Mouse (Mus musculus): Measurements from ENCODE around the gene Metrn. TPM values are rescaled to one million over a fixed set of nuclear protein-coding genes. Genes with fewer than 3 reads are reported as not detected.

Gene Metrn
- total and polyA plus RNA-seq, 3 experiments: 16.8 to 121 (median 33.1) TPM

- DNase-seq: no peak
Observed at GRCm38 (mm10) chr17:25775318-25776062, 21.4 kb downstream of the Metrn start.

GRCm38 (mm10) chr17:25773549-25774120 lies 23.3 kb downstream of the Metrn start, which contains the start of gene Narfl:
TSS of gene Narfl (plus strand) at chr17:25773776.
- peak; percentile 97 for DNase-seq

GRCm38 (mm10) chr17:25769331-25769730 lies 27.6 kb downstream of the Metrn start:
- no peak for DNase-seq

GRCm38 (mm10) chr17:25765886-25766285 lies 31.1 kb downstream of the Metrn start:
- no peak for DNase-seq

- no peak for DNase-seq
Observed at GRCm38 (mm10) chr17:25762591-25762990, 34.3 kb downstream of the Metrn start.

GRCm38 (mm10) chr17:25761561-25761970 lies 35.4 kb downstream of the Metrn start:
- no peak for DNase-seq

GRCm38 (mm10) chr17:25760148-25760547 lies 36.8 kb downstream of the Metrn start:
- DNase-seq: no peak

- DNase-seq: no peak
Observed at GRCm38 (mm10) chr17:25757691-25758090, 39.2 kb downstream of the Metrn start.

GRCm38 (mm10) chr17:25756378-25757242 lies 40.3 kb downstream of the Metrn start:
- no peak for DNase-seq

- DNase-seq: no peak
Observed at GRCm38 (mm10) chr17:25755627-25756377, 41.1 kb downstream of the Metrn start.

- no peak for DNase-seq
Observed at GRCm38 (mm10) chr17:25755086-25755485, 41.9 kb downstream of the Metrn start.

GRCm38 (mm10) chr17:25754241-25754640 lies 42.7 kb downstream of the Metrn start, which contains the start of gene Msln:
TSS of gene Msln (minus strand) at chr17:25754378.
- no peak for DNase-seq

- peak; percentile 82 for DNase-seq
Observed at GRCm38 (mm10) chr17:25751446-25751845, 45.5 kb downstream of the Metrn start.

- DNase-seq: no peak
Observed at GRCm38 (mm10) chr17:25749314-25749713, 47.6 kb downstream of the Metrn start.

GRCm38 (mm10) chr17:25748238-25748637 lies 48.7 kb downstream of the Metrn start:
- peak; percentile 62 for DNase-seq

- DNase-seq: peak; percentile 50
Observed at GRCm38 (mm10) chr17:25744311-25744710, 52.6 kb downstream of the Metrn start.

GRCm38 (mm10) chr17:25743831-25744230 lies 53.1 kb downstream of the Metrn start:
- peak; percentile 84 for DNase-seq

Measured in adrenal gland, adult 2 months (tissue).